Mouse (Mus musculus): Measurements from ENCODE around the gene Cend1. TPM values are rescaled to one million over a fixed set of nuclear protein-coding genes. Genes with fewer than 3 reads are reported as not detected.
A peak's percentile ranks its signal among the peaks of the same experiment; 100 is the strongest.

Gene Cend1
- polyA plus RNA-seq, 1 experiment from 2014 or later: not detected

GRCm38 (mm10) chr7:141435856-141436522 is 6.7 kb upstream of the Cend1 start:
- Histone ChIP-seq H3K4me2 (ENCODE audit: low read depth, low read length) (peak overlapping the region; percentile 92), H3K9ac (ENCODE audit: low read depth, low read length) (no peak overlapping the region), H3K4me3 (ENCODE audit: low read depth, low read length) (peak overlapping the region; percentile 60; the same call in 1 of the 2 replicates), H3K4me1 (ENCODE audit: control insufficient read depth, low read depth, low read length) (peaks cover 49% of the 10 kb centered on the region), H3K36me3 (ENCODE audit: control insufficient read depth, insufficient read depth) (peaks cover 23% of the 10 kb centered on the region), H3K27ac (ENCODE audit: low read length) (peak overlapping the region; percentile 66), H3K9me3 (replicated peaks; ENCODE audit: control insufficient read depth, low read length) (no peaks in the 10 kb centered on the region), H3K27me3 (ENCODE audit: control insufficient read depth, insufficient read depth, low read depth, low read length) (no peaks in the 10 kb centered on the region)
- WGBS (ENCODE audit: insufficient replicate concordance): 67% methylated on average over 9 of the region's 9 CpGs
- ATAC-seq (ENCODE audit: low read depth): no peak

- peak overlapping the region; percentile 82 for H3K4me2 ChIP-seq (ENCODE audit: low read depth, low read length)
- H3K4me3 ChIP-seq (ENCODE audit: low read depth, low read length): peak overlapping the region; percentile 60
- H3K4me1 ChIP-seq (ENCODE audit: control insufficient read depth, low read depth, low read length): peaks cover 44% of the 10 kb centered on the region
- H3K27me3 ChIP-seq (ENCODE audit: control insufficient read depth, insufficient read depth, low read depth, low read length): no peaks in the 10 kb centered on the region
- ATAC-seq (ENCODE audit: low read depth): peak; percentile 71
- H3K9me3 ChIP-seq (replicated peaks; ENCODE audit: control insufficient read depth, low read length): no peaks in the 10 kb centered on the region
- 4% methylated on average over 17 of the region's 17 CpGs for WGBS (ENCODE audit: insufficient replicate concordance)
- peaks cover 21% of the 10 kb centered on the region for H3K36me3 ChIP-seq (ENCODE audit: control insufficient read depth, insufficient read depth)
- H3K9ac ChIP-seq (ENCODE audit: low read depth, low read length): peak overlapping the region; percentile 63
- peak overlapping the region; percentile 56; the same call in 1 of the 2 replicates for H3K27ac ChIP-seq (ENCODE audit: low read length)
Observed at GRCm38 (mm10) chr7:141435129-141435855, 6.0 kb upstream of the Cend1 start.

GRCm38 (mm10) chr7:141434464-141434863 is 5.2 kb upstream of the Cend1 start:
- H3K27me3 ChIP-seq (ENCODE audit: control insufficient read depth, insufficient read depth, low read depth, low read length): no peaks in the 10 kb centered on the region
- peaks cover 45% of the 10 kb centered on the region for H3K4me1 ChIP-seq (ENCODE audit: control insufficient read depth, low read depth, low read length)
- peaks cover 13% of the 10 kb centered on the region for H3K36me3 ChIP-seq (ENCODE audit: control insufficient read depth, insufficient read depth)
- H3K9ac ChIP-seq (ENCODE audit: low read depth, low read length): peak overlapping the region; percentile 63
- no peaks in the 10 kb centered on the region for H3K9me3 ChIP-seq (replicated peaks; ENCODE audit: control insufficient read depth, low read length)
- H3K4me3 ChIP-seq (ENCODE audit: low read depth, low read length): peak overlapping the region; percentile 60
- 34% methylated on average over 8 of the region's 8 CpGs for WGBS (ENCODE audit: insufficient replicate concordance)
- ATAC-seq (ENCODE audit: low read depth): no peak
- H3K4me2 ChIP-seq (ENCODE audit: low read depth, low read length): peak overlapping the region; percentile 82
- no peak overlapping the region; the same call in 1 of the 2 replicates for H3K27ac ChIP-seq (ENCODE audit: low read length)

- Histone ChIP-seq H3K9me3 (replicated peaks; ENCODE audit: control insufficient read depth, low read length) (no peaks in the 10 kb centered on the region), H3K4me3 (ENCODE audit: low read depth, low read length) (peak overlapping the region; percentile 1; the same call in 1 of the 2 replicates), H3K27ac (ENCODE audit: low read length) (no peak overlapping the region), H3K27me3 (ENCODE audit: control insufficient read depth, insufficient read depth, low read depth, low read length) (no peaks in the 10 kb centered on the region), H3K36me3 (ENCODE audit: control insufficient read depth, insufficient read depth) (peaks cover 6% of the 10 kb centered on the region), H3K4me2 (ENCODE audit: low read depth, low read length) (peak overlapping the region; percentile 82), H3K4me1 (ENCODE audit: control insufficient read depth, low read depth, low read length) (peaks cover 47% of the 10 kb centered on the region), H3K9ac (ENCODE audit: low read depth, low read length) (no peak overlapping the region)
- ATAC-seq (ENCODE audit: low read depth): no peak
- WGBS (ENCODE audit: insufficient replicate concordance): 76% methylated on average over 15 of the region's 15 CpGs
Observed at GRCm38 (mm10) chr7:141433517-141434400, 4.5 kb upstream of the Cend1 start.

- Histone ChIP-seq H3K4me2 (ENCODE audit: low read depth, low read length) (no peak overlapping the region), H3K27ac (ENCODE audit: low read length) (no peak overlapping the region), H3K9ac (ENCODE audit: low read depth, low read length) (no peak overlapping the region), H3K9me3 (replicated peaks; ENCODE audit: control insufficient read depth, low read length) (no peaks in the 10 kb centered on the region), H3K4me1 (ENCODE audit: control insufficient read depth, low read depth, low read length) (peaks cover 47% of the 10 kb centered on the region), H3K36me3 (ENCODE audit: control insufficient read depth, insufficient read depth) (peaks cover 4% of the 10 kb centered on the region; the same call in 1 of the 2 replicates), H3K4me3 (ENCODE audit: low read depth, low read length) (no peak overlapping the region), H3K27me3 (ENCODE audit: control insufficient read depth, insufficient read depth, low read depth, low read length) (no peaks in the 10 kb centered on the region)
- no peak for ATAC-seq (ENCODE audit: low read depth)
- 83% methylated on average over 6 of the region's 6 CpGs for whole genome bisulfite sequencing (ENCODE audit: insufficient replicate concordance)
Observed at GRCm38 (mm10) chr7:141432741-141433516, 3.6 kb upstream of the Cend1 start.

GRCm38 (mm10) chr7:141432186-141432611 is 2.9 kb upstream of the Cend1 start:
- no peak for ATAC-seq (ENCODE audit: low read depth)
- Histone ChIP-seq H3K27me3 (ENCODE audit: control insufficient read depth, insufficient read depth, low read depth, low read length) (no peaks in the 10 kb centered on the region), H3K4me1 (ENCODE audit: control insufficient read depth, low read depth, low read length) (peaks cover 40% of the 10 kb centered on the region), H3K9ac (ENCODE audit: low read depth, low read length) (no peak overlapping the region), H3K4me3 (ENCODE audit: low read depth, low read length) (no peak overlapping the region), H3K9me3 (replicated peaks; ENCODE audit: control insufficient read depth, low read length) (no peaks in the 10 kb centered on the region), H3K36me3 (ENCODE audit: control insufficient read depth, insufficient read depth) (peaks cover 4% of the 10 kb centered on the region; the same call in 1 of the 2 replicates), H3K4me2 (ENCODE audit: low read depth, low read length) (no peak overlapping the region), H3K27ac (ENCODE audit: low read length) (no peak overlapping the region)
- WGBS (ENCODE audit: insufficient replicate concordance): 64% methylated on average over 8 of the region's 8 CpGs

- 82% methylated on average over 19 of the region's 19 CpGs for WGBS (ENCODE audit: insufficient replicate concordance)
- Histone ChIP-seq H3K27ac (ENCODE audit: low read length) (no peak overlapping the region), H3K9ac (ENCODE audit: low read depth, low read length) (no peak overlapping the region)
Observed at GRCm38 (mm10) chr7:141431434-141432185, 2.3 kb upstream of the Cend1 start.

More at GRCm38 (mm10) chr7:141431434-141432185, 2.3 kb upstream of the Cend1 start:
- ATAC-seq (ENCODE audit: low read depth): no peak
- peaks cover 4% of the 10 kb centered on the region; the same call in 1 of the 2 replicates for H3K36me3 ChIP-seq (ENCODE audit: control insufficient read depth, insufficient read depth)
- no peaks in the 10 kb centered on the region for H3K9me3 ChIP-seq (replicated peaks; ENCODE audit: control insufficient read depth, low read length)
- no peak overlapping the region for H3K4me3 ChIP-seq (ENCODE audit: low read depth, low read length)
- no peaks in the 10 kb centered on the region for H3K27me3 ChIP-seq (ENCODE audit: control insufficient read depth, insufficient read depth, low read depth, low read length)
- no peak overlapping the region for H3K4me2 ChIP-seq (ENCODE audit: low read depth, low read length)
- peaks cover 40% of the 10 kb centered on the region for H3K4me1 ChIP-seq (ENCODE audit: control insufficient read depth, low read depth, low read length)
